Mouse (Mus musculus) kidney, adult 18-20 months (tissue): ENCODE measurements around the gene 1700017N19Rik.
"Not testable (repeated sequence)": the region's sequence is repeated elsewhere in the genome, so short reads cannot be mapped to it uniquely, and the experiment has no call there.

Experiments used
- DNase-seq: peaks from one replicate; pipeline ENCODE4 v3.0.0; 2021

The 1700017N19Rik gene

GRCm38 (mm10) chr10:100590323-100590722 lies at the start of gene 1700017N19Rik, which contains the start of gene 4930430F08Rik:
1700017N19Rik (plus strand) TSS chr10:100590484.
4930430F08Rik (minus strand) TSS chr10:100590423.
- DNase-seq: no peak

DNA sequence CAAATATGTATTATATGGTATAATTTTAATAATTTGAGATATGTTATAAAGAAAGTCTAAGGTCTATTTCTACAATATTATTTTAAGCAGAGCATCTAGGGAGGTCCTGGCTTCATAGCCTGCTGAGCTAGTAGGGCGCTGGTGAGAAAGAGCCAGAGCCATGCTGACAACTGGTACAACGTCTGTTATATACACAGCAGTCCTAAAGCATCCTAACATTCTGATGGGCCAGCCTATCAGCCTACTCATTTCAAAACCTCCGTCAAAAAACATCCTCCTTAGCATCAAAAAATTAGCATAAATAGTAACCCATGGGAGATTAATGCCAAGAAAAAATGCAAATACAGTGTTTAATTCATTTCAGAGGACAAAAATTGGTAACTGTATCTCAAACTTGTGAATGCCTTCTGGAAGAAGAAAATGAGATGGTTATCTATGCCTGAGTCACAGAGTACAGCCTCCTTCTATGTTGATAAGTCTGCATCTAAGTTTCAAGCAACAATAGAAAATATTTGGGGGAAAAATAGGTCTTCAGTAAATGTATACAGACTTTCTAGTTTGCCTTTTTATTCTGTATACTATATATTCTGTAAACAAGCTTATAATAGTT lies 33.6 kb upstream of the 1700017N19Rik start:
- DNase-seq: no peak

GRCm38 (mm10) chr10:100560194-100560883 lies 29.9 kb upstream of the 1700017N19Rik start:
- DNase-seq: not testable (repeated sequence)

- no peak for DNase-seq
Measured at GRCm38 (mm10) chr10:100564112-100564511, 26.2 kb upstream of the 1700017N19Rik start.

GRCm38 (mm10) chr10:100571707-100572106 lies 18.6 kb upstream of the 1700017N19Rik start:
- DNase-seq: no peak

DNA sequence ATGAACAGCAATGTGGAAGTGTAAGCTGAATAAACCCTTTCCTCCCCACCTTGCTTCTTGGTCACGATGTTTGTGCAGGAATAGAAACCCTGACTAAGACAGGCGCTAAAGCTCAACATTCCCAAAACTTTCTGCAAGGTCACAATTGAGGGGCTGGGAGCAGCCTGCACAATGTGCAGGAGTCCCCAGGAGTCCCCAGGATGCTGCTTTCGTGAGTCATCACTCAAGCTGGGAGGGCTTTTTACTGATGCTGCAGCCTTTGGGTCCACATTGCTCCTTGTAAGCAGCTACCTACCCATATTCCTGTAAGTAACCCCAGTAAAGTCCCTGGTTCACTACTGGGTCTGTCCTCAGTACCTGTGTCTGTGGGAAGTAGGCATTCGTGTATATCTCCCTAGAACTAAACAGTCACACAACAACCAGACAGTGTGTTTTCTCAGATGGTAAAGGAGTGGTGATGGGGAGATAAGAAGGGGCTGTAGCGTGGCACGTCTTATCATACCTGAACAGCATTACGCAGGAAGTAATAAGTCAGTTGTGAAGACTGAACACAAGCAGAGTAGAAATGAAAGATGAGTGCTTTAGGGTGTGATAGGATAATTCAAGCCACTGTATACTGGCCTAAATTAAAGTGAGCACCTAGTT lies 15.7 kb upstream of the 1700017N19Rik start:
- DNase-seq: no peak

- no peak for DNase-seq
Measured at GRCm38 (mm10) chr10:100575294-100575693, 15.0 kb upstream of the 1700017N19Rik start.

- DNase-seq: no peak
Measured at GRCm38 (mm10) chr10:100584178-100584577, 6.1 kb upstream of the 1700017N19Rik start.

- no peak for DNase-seq
Measured at GRCm38 (mm10) chr10:100588524-100588923, 1.8 kb upstream of the 1700017N19Rik start.

DNA sequence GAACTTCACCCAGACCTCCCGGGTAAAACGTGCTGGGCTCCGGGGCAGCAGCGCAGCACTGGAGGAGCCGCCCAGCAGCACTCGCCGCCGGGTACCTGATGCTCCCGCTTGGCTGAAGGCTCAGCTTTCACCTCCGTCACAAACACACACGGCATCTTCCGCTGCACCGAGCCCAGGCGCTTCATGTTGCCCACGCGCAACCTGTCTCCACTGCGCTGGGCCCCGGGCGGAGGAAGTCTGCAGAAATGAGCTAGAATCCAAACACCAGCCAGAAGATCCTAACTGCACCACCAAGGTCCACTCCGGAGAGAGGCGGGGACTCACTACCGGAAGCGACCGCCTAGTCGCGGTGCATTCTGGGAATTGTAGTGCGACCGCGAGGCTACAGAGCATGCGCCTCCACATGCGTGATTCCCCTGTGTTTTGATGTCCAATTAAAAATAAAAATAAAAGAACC lies 1.3 kb upstream of the 1700017N19Rik start:
- peak; percentile 89 for DNase-seq

DNA sequence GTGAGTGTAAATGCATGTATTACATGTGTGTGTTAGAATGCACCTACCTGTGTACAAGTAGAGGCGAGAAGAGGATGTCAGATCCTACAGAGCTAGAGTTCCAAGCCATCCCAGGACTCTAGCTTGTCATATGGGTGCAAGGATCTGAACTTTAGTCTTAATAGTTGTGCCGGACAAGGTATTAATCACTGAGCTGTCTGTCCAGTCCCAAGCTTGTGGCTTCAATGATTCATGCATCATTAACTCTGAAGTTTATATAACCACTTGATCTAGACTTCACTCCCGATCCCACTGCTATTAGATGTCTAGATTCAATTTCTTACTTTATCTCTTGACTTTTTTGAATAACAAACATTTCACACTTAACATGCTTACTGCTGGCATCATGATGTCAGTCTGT lies 8.1 kb downstream of the 1700017N19Rik start:
- DNase-seq: no peak

DNA sequence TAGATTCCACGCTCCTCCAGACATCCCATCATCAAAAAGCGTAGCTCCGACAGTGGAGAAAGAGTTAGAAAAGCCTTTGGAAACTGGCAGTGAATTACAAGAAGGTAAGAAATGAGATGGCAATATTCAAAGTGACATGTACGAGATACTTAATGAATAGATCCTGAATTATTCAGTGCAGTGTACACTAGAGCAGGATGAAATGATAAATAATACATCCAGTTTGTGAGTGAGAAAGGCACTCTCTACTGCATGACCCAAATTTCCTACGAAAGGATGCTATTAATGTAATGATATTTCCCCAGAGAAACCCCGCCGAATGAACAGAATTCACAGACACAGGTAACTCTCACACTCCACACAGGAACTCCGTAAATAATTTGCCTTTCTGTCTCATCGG lies 13.2 kb downstream of the 1700017N19Rik start:
- DNase-seq: no peak

DNA sequence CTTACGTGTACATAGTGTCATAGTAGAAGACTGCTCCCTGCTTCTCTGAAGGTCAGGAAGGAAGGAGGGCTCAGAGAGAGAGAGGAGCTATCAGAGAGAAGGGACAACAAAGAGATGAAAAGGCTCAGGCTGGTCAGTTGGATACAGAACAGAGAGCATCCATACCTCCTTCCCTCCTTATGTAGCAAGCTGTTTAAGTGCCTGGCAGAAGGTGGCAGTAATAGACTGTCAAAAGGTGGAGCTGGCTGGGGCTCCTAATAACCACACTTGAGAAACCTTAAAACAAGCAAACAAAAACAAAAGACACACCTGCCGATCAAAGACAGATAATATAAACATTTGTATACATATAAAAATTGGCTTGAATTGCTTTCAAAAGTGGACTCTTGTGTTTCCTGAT lies 14.0 kb downstream of the 1700017N19Rik start:
- DNase-seq: no peak

DNA sequence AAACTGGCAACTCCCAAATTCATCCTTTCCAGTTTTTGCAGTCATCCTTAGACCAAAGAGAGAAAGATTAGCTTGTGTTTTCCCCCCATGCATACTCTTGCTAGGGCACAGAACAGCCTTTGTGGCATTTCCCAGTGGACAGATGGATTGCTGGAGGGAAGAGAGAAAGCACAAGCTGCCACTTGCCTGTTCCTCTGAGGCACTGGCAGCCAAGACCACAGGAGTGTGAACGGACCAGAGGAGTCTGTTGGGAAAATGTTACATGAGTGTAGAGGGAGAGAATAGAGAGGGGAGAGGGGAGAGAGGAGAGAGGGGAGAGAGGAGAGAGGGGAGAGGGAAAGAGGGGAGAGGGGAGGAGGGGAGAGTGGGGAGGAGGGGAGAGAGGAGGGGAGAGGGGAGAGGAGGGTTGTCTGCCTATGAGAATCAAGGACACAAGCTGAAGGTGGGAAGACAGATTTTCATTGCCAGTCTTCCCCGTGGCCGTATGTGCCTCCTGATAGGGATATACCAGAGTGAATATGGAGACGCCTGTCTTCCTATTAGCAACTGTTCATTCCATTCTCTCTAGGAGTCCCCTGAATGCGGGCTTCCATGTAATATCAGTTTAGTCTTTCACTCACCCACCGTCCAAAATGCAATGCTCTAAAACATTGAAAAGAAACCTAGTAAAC lies 27.1 kb downstream of the 1700017N19Rik start:
- DNase-seq: no peak

GRCm38 (mm10) chr10:100619474-100619873 lies 29.2 kb downstream of the 1700017N19Rik start:
- DNase-seq: no peak

- DNase-seq: no peak
Measured at GRCm38 (mm10) chr10:100620040-100620439, 29.8 kb downstream of the 1700017N19Rik start.

- DNase-seq: no peak
Measured at GRCm38 (mm10) chr10:100622494-100622893, 32.2 kb downstream of the 1700017N19Rik start.

DNA sequence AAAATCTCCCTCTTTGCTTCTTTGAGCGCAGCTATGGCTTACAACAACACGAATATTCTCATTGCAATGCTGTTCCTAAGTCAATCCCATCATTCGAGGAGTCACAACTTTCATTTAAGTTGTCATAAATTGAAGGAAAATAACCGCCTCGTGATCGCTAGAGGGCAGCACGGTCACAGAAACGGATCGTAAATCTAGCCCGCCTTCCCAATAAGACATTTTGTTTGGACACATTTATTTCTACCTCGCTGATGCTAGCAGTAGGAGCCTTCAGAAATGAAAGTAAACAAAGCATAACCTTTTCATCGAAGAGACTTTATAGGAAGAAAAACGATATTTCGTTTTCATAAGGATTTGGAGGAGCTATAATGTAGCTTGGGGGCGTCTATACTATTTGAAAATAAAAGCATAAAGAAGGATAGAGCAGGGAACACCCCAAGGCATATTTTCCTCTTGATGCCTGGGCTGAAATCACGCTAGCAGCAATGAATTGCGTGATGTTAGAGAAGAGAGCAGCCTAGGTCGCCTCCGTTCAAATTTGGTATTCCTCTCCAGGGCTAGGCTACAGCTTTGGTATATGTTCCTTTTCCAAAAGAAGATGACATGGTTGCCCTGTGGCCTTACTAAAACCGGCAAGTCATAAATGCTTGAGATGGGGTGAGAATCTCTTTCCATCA lies 39.6 kb downstream of the 1700017N19Rik start:
- DNase-seq: peak; percentile 18

- DNase-seq: no peak
Measured at GRCm38 (mm10) chr10:100642887-100643286, 52.6 kb downstream of the 1700017N19Rik start.

DNA sequence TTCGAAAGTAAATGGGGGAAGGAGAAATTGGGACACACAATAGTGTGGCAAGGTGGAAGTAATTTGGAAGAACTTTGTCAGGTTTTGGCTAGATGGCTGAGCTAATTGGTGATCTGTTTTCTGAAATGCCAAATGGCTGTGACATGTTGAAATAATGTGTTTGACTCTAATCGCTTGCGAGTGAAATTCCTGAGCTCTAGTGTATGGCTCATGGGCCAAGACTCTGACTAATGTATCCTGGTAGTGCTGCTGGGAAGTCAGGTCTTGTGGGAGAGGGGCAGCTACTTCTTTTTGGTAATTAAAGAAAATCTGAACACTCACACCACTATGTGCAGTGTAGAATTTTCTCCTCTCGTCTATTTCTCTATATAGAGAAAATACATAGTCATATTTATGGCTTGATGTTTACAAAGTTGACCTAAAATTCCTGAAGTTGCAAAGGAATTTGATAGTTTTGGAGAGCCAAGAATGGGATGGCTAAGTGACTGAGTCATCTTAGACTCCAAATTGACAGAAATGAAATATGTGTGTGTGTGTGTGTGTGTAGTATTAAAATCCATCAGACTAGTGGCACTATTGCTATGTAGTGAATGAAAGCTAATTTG lies 55.1 kb downstream of the 1700017N19Rik start:
- DNase-seq: no peak

DNA sequence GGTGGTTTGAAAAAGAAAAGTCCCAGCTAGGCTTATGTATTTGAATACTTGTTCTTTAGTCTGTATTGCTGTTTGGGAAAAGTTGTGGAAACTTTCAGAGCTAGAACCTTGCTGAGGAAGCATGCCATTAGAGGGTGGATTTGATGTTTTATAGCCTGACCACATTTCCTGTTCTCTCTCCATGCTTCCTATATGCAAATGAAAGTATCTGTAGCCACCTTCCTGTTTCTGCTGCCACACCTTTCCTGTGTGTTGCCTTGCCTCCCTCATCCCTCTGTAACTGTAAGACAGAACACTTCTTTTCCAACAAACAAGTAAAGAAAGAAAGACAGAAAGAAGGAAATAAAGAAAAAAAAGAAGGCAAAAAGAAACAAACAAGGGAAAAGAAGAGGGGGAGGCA lies 63.9 kb downstream of the 1700017N19Rik start:
- DNase-seq: no peak

DNA sequence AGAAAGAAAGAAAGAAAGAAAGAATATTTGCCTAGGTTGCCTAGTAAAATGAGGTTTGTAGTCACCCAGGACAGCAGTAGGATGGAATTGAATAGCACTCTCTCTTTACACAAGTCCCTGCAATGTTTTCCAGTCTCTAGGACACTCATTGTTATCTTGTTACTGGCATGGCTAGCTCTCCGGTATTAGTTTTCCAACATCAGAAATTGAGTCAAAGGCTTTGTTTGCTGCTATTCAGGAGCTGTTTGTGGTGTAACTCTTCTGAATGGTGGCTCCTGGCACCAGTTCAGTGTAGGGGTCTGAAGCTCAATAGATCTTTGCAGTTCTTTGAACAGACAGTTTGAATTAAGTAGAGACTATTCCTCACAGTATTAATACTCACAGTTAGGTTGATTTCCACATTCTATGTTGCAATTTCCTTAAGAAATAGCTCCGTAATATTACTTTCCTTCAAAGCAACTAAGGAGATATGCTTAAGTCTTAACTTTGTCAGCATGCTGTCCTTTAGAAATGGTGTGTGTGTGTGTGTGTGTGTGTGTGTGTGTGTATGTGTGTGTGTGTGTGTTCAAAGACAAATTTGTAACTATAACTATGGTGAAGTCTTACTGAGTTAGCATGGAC lies 71.8 kb downstream of the 1700017N19Rik start:
- no peak for DNase-seq
